Mouse (Mus musculus) thymus, adult 2 months (tissue): ENCODE measurements around the gene Nagpa. TPM values are rescaled to one million over a fixed set of nuclear protein-coding genes. Genes with fewer than 3 reads are reported as not detected.
A peak's percentile ranks its signal among the peaks of the same experiment; 100 is the strongest.

ENCODE experiments used
- DNase-seq: peaks from one replicate; pipeline ENCODE4 v3.0.0; 2021
- H3K27ac ChIP-seq: fragments of 200-500 bp; 2 replicates; pipeline ENCODE4 v1.5.1; 2012; ENCODE audit warnings: low read length, control low read depth; ENCODE audit not compliant: control insufficient read depth, insufficient read depth
- H3K27me3 ChIP-seq: fragments of 200-500 bp; 2 replicates; pipeline ENCODE4 v1.6.1; 2012; ENCODE audit warnings: mild to moderate bottlenecking, low read length, moderate library complexity, mixed read lengths; ENCODE audit not compliant: control insufficient read depth, insufficient read depth
- H3K36me3 ChIP-seq: fragments of 200-500 bp; 2 replicates; pipeline ENCODE4 v1.6.1; 2012; ENCODE audit warnings: mild to moderate bottlenecking, low read length, moderate library complexity; ENCODE audit not compliant: control insufficient read depth, insufficient read depth
- H3K4me1 ChIP-seq: fragments of 200-500 bp; replicated peaks from 2 replicates; pipeline ENCODE4 v1.6.1; 2012; ENCODE audit warnings: low read length; ENCODE audit not compliant: control insufficient read depth, insufficient read depth
- H3K4me3 ChIP-seq: fragments of 200-500 bp; 2 replicates; pipeline ENCODE4 v1.5.1; 2012; ENCODE audit warnings: mild to moderate bottlenecking, low read length, control low read depth, moderate library complexity; ENCODE audit not compliant: control insufficient read depth, insufficient read depth
- CTCF ChIP-seq: fragments of 200-500 bp; IDR thresholded peaks from 2 replicates; pipeline ENCODE4 v1.5.1; 2012; ENCODE audit warnings: mild to moderate bottlenecking, control low read depth, low read length, moderate library complexity, borderline replicate concordance; ENCODE audit not compliant: control insufficient read depth, poor library complexity, insufficient read depth; ENCODE audit errors: extremely low read depth
- POLR2A ChIP-seq: fragments of 200-500 bp; IDR thresholded peaks from 2 replicates; pipeline ENCODE4 v1.6.1; 2012; ENCODE audit warnings: mild to moderate bottlenecking, low read length, control low read depth, moderate library complexity; ENCODE audit not compliant: control insufficient read depth, poor library complexity, insufficient read depth; ENCODE audit errors: extremely low read depth
- WGBS: fragments of 180-500 bp; shearing (Covaris S2); methylation state at CpG from one replicate; pipeline ENCODE4 v1.1.7; 2018; 5-methylcytosine and 5-hydroxymethylcytosine counted together
- polyA plus RNA-seq: library from polyadenylated mRNA; depleted of rRNA; stranded (reverse); fragments of >200 nt; gene quantifications from 2 replicates; pipeline ENCODE4 v1.2.3, GENCODE M21; 2012

Nagpa gene
- polyA plus RNA-seq, 1 experiment, result 59.7 TPM

DNA sequence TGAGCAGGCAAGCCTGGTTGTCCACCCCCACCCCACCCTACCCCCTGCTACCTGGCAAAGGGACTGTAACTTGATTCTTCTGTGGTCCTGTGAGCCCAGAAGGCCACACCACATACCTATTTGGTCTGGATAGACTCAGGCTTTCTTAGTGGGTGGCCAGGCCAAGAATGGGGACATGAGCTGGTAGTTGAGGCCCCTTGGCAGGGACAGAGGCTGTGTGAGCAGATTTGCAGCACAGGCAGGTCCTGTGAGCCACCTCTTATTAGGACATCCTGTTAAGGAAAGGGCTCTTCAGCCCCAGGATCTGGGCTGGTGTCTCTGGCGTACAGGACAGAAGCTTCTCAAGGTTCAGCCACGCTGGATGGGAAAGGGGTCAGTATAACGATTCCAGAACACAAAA lies 46.7 kb downstream of the Nagpa start:
- DNase-seq, result no peak
- H3K4me1 ChIP-seq, result no peaks in the 10 kb centered on the region
- no peaks in the 10 kb centered on the region for H3K36me3 ChIP-seq
- 75% methylated on average over 3 of the region's 3 CpGs for WGBS
- H3K27ac ChIP-seq, result no peak overlapping the region
- TF ChIP-seq POLR2A (no peak), CTCF (no peak)
- no peaks in the 10 kb centered on the region for H3K27me3 ChIP-seq
- H3K4me3 ChIP-seq, result no peak overlapping the region

DNA sequence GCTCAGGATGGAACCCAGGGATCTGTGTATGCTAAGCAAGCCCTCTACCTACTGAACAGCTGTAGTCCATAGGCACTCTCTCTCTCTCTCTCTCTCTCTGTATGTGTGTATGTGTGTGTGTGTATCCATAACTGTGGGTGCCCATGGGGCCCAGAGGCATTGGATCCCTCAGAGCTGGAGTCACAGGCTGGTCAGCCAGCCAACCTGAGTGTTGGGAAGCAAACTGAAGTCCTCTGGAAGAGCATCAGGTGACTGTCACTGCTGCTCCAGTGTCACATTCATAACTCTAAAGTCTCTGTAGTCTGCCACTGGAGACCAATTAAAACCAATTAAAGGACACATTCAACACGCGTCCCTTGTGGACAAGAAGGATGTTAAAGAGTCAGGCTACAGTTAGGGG lies 47.3 kb downstream of the Nagpa start:
- no peak for DNase-seq
- TF ChIP-seq CTCF, result no peak
- TF ChIP-seq POLR2A, result no peak
- Histone ChIP-seq H3K27ac (no peak overlapping the region), H3K36me3 (no peaks in the 10 kb centered on the region), H3K4me3 (no peak overlapping the region), H3K27me3 (no peaks in the 10 kb centered on the region), H3K4me1 (no peaks in the 10 kb centered on the region)
- 86% methylated on average over 2 of the region's 2 CpGs for WGBS

DNA sequence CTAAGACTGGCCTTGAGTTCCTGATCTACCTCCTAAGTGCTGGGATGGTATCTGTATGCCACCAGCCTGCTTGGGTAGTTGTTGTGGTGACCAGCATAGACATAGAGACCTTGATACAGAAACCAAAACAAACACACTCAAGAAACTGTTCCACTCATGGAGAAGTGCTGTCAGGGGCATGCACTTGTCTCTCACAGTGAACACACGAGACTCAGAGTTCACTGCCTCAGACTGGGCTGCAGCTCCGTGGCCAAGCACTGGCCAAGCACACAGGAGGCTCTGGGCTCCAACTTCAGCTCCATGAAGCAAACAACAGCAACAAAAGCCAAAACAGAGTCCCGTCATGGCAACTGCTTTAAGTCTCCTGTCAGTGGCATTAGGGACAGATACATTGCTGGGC lies 48.8 kb downstream of the Nagpa start:
- Histone ChIP-seq H3K4me3 (no peak overlapping the region), H3K27ac (no peak overlapping the region), H3K4me1 (no peaks in the 10 kb centered on the region), H3K36me3 (no peaks in the 10 kb centered on the region), H3K27me3 (no peaks in the 10 kb centered on the region)
- 61% methylated on average over 3 of the region's 3 CpGs for WGBS
- no peak for DNase-seq
- TF ChIP-seq CTCF, result no peak
- TF ChIP-seq POLR2A, result no peak

DNA sequence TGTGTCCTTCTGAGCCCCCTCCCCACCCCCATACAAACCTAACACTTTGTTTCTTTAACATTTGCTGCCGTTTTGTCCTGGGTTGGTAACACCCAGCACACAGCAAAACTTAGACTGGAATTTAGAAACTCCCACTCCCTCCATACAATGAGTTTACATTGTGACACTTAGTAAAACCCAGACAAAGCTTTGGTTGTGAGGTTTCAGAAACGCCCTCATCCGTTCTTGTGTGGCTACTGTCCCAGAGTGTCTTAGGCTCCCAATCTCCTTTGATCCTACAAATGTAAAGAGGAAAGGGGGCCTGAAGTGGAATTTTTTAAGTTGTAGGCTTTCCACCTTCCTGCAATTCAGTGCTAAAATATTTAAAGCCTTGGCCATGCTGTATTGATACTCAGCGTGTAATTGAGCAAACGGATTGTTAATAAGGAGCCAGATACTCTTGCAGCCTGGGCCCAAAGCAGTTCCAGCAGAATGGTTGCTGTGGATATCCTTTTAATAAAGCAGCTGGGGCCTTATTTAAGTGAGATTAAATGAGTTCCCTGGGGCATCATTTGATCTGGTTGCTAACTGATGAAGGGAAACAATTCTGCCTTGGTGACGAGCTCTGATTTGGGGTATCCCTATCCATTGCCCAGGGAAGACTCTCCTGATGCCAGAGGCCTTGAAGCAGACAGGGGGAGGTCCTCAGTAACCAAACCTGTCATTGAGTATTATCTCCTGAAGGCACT lies 50.3 kb downstream of the Nagpa start:
- WGBS, result 76% methylated on average over 6 of the region's 6 CpGs
- TF ChIP-seq POLR2A, result no peak
- TF ChIP-seq CTCF, result no peak
- DNase-seq, result no peak
- Histone ChIP-seq H3K27me3 (no peaks in the 10 kb centered on the region), H3K4me1 (no peaks in the 10 kb centered on the region), H3K27ac (no peak overlapping the region), H3K36me3 (no peaks in the 10 kb centered on the region), H3K4me3 (no peak overlapping the region)

DNA sequence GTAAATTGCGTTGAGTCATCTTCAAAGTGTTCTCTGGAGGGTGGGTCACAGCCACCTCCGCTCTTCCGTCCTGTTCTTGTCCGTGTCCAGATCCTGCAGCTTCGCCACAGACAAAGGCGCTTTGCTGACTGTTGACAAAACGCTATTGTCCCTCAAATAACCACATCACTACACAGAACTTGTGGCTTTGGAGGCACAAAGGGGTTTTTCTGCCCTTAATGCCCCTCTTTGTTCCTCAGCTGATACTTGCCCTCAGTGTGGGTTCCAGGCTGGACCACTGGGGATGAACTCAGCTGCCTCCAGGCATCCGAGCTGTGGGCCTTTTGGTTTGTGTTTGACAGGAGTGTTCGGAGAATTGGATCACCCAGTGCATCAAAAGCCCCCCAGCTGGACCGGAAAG lies 53.3 kb downstream of the Nagpa start:
- H3K4me1 ChIP-seq, result 0 out of 2 replicates have a peak, but pooled peaks cover 10% of the 10 kb centered on the region
- no peak for DNase-seq
- no peaks in the 10 kb centered on the region for H3K36me3 ChIP-seq
- no peaks in the 10 kb centered on the region; the same call in 1 of the 2 replicates for H3K27me3 ChIP-seq
- 79% methylated on average over 10 of the region's 10 CpGs for WGBS
- no peak overlapping the region for H3K4me3 ChIP-seq
- H3K27ac ChIP-seq, result no peak overlapping the region
- no peak for TF ChIP-seq CTCF
- TF ChIP-seq POLR2A, result no peak

DNA sequence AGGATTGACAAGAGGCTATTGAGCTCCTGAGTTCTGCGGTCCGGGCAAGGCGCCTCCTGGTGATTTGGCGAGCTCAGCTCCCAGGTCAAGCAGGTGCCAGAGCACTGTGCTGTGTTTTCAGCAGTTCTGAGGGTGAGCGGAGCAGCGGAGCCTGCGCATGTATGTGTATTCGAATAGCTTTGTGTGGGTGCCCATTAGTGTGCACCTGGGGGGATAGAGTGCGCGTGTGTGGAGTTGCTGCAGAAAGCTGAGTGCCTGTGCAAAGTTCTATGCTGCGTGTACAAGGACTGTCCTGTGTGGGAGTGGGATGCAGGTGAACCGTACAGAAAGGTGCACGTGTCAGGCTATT lies 56.8 kb downstream of the Nagpa start, which contains the start of gene Sec14l5:
Sec14l5 (plus strand) TSS at position 73 of the 349 bp plus-strand sequence.
- Histone ChIP-seq H3K4me3 (no peak within 1 kb of the TSS; the same call in 1 of the 2 replicates), H3K27ac (no peak within 1 kb of the TSS), H3K27me3 (no peaks in the 10 kb centered on the region; the same call in 1 of the 2 replicates), H3K36me3 (no peaks in the 10 kb centered on the region), H3K4me1 (0 out of 2 replicates have a peak, but pooled peaks cover 10% of the 10 kb centered on the region)
- no peak for TF ChIP-seq POLR2A
- TF ChIP-seq CTCF, result no peak
- DNase-seq, result no peak
- 22% methylated on average over 13 of the region's 13 CpGs for WGBS

DNA sequence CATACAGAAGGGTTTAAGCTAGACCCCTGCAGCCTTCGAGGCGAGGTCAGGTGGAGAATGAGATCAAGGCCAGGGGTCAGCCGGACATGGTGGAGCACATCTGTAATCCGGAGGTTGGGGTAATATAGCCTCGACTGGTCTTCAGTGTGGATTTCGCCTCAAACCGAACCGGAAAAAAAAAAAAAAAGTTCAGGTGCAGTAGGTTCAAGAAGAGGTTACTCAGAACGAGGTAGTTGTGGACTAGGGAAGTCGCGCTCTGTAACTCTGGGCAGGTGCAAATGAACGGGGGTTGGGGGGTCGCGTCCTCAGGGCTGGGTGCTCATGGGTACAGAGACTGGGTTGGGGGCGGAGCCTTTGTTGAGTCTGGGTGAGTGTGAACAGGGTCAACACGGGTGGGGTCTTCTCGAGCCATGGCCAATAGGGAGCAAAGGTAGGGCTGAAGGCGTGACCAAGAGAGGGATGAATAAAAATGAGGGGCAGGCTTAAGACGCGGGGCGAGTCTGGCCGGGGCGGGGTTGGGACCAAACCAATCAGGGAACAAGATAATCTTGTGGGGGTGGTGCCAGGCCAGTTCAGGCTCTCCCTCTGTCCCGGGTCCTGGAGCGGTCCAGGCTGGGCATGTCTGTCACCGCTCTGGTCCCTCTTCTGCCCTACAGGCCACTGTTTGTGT lies 57.3 kb downstream of the Nagpa start:
- no peak overlapping the region; the same call in 1 of the 2 replicates for H3K4me3 ChIP-seq
- 2% methylated on average over 26 of the region's 26 CpGs for WGBS
- H3K4me1 ChIP-seq, result 0 out of 2 replicates have a peak, but pooled peaks cover 10% of the 10 kb centered on the region
- TF ChIP-seq CTCF (no peak), POLR2A (no peak)
- no peaks in the 10 kb centered on the region for H3K36me3 ChIP-seq
- H3K27ac ChIP-seq, result no peak overlapping the region
- peak; percentile 9 for DNase-seq
- H3K27me3 ChIP-seq, result no peaks in the 10 kb centered on the region; the same call in 1 of the 2 replicates
